Mouse (Mus musculus) kidney, postnatal 14 days (tissue): ENCODE results near the gene Dennd1a.

Experiments
- DNase-seq: peaks from one replicate; pipeline ENCODE4 v3.0.0; 2022; ENCODE audit warnings: mixed read lengths

Dennd1a gene

DNA sequence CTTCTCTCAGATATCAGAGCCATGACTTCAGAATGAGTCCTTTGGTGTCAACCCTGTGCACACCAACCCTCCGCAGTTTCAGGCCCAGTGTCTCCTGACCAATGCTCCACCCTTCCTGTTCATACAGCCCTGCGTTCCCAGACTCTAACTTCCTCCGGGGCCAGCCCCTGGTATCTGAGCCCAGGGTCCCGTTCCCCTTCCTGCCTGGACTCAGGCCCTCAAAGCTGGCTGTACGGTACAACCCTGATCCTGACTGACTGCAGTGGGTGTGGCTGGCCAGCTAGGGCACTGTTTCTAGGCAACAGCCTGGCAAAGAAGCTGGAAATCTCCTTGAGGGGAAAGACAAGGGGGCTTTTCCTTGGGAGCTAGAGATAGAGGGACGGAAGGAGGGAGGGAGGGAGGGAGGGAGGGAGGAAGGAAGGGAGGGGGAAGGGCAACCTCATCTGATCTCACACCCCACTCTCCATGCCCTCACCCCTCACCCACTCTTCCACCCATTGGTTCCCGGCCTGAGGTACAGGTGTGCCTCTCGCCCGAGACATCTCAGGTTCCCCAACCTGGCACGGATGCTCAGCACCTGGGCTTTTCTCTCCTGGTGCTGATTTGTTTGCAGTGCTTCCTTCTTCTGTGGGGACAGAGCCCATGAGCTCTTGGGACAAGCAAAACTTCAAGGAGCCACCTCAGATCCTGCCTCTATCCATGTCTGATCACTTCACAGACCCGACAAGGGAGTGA is 521.0 kb downstream of the Dennd1a start:
- no peak for DNase-seq

DNA sequence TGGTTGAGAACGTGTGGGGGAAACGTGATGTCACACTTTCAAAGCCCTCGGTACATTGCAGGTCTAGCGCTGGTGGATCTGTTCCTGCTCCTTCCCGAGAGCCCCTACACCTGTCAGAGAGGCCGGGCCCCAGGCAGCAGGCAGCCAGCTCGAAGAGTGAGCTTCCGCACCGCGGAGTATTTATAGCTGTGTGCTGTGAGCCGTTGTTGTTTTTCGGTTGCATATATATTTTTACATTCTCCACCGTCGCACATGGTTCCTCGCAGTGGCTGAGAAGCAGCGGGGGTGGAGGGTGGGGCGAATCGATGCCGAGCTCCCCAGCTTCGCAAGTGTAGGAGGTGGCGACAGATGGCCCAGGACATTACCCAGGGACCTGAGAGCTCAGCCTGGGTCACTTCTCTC is 522.1 kb downstream of the Dennd1a start:
- DNase-seq: no peak

DNA sequence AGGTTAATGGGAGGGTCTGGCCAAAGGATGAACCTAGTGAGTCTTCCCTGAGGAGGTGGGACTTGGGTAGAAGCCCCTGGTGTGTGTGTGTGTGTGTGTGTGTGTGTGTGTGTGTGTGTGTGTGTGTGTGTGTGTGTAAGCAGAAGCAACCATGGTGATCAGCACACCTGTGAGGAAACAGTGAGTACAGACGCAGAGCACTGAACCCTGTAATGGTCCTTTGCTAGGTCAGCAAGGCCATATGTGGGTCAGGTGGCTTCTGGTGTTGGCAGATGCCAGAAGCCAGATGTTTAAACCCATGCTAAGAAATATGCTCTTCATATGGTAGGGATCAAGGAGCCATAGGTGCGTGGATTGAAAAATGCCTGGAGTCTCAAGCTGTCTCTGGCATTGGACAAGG is 522.7 kb downstream of the Dennd1a start:
- no peak for DNase-seq

GRCm38 (mm10) chr2:37763638-37764037 is 523.6 kb downstream of the Dennd1a start:
- DNase-seq: no peak

DNA sequence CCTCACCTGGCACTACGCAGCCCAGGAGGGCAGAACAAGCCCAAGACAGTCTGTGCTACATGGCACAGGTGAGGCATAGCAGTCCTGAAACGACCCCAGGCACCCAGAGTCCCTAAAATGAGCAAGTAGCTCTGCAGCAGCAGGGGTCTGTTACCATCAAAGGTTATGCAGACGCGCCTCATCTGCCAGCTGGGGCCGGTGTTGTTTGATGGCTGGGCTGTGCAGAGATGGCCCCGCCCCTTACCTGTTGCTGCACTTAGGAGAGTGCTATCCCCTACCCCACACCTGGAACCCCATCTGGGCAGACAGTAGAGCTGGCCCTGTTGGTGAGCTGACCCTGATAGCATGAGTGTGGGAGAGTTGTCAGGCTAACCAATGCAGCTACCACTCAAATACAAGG is 526.6 kb downstream of the Dennd1a start:
- DNase-seq: no peak

DNA sequence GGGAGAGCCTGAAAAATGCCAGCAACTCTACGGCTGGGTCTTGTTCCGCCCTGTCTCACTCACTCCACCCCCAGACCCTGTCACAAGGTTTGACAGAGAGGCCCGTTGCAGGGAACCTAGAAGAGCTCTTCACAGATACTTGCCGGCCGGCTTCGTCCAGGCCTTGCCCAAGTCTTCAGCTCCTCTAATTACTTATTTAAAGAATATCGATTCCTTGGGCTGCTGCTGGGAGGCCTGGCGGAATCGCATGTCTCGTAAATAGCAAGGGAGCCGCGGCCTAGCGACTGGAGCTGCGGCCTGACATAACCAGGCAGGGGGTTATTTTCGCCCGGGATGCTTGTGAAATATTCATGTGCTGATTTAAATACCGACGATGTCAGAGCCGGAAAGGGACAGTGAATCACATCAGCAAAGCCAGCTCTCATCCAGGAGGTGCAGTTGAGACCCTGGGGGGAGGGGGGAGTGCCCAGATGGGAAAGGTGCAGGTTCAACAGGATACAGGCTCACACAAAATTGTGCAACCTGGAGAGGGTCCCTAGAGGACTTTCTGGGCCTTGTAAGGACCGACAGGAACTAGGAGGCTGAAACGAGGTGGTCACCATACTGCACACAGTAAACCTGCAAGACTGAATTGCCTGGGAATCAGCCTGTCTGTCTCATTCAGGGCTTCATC is 528.7 kb downstream of the Dennd1a start:
- no peak for DNase-seq

DNA sequence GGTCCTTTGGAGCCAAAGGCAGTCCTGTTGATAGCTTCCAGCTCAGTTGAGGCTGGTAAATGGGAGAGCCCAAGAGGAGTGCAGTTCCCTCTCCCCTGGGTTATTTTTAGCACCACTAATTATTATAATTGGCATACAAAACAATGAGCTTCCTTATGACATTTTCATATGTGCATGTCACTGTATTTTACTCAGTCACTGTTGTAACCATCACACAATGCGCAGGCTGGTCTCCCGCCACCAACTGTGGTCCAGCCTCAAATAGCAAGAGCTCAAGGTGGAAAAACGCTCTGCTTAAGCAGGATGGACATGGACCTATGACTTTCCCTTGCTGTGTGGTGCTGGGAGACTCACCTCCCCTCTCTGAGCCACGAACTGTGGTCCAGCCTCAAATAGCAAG is 529.4 kb downstream of the Dennd1a start:
- DNase-seq: no peak

DNA sequence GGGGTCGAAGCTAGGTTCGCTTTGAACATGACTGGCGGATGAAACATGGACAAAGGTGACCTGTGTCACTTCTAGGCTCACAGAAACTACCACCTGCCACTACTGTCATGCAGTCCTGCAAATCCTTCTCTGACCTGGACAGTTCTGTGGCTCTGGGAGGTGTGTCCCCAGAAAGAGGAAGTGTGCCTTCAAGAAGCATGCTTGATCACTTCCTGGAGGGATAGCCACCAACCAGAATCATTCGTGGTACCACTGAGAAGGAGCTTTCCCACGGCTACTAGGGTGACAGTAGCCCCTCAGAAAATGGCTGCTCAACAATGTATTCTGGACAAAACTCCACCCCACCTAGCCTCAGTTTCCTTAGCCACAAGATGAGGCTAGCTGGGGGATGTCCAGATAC is 530.2 kb downstream of the Dennd1a start:
- no peak for DNase-seq

GRCm38 (mm10) chr2:37756220-37756930 is 530.8 kb downstream of the Dennd1a start:
- no peak for DNase-seq

- DNase-seq: no peak
Observed at GRCm38 (mm10) chr2:37751114-37751513, 536.1 kb downstream of the Dennd1a start.

DNA sequence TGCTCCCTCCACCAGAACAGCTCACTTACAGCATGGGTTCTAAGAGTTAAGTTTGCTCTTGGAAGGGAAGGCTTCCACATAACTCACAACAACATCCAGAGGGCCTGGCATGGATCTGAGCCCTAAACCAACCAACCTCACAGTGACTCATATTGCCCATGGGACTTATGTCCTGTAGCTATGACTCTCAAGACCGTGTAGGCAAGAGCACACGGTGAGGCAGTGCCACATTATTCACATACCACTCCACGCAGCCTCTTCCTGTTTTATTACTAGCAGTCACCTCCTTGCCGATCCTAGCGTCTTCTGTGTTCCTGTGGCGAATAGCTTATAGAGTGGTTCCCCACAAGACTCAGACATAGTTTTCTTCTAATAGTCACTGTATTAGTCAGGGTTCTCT is 537.9 kb downstream of the Dennd1a start:
- DNase-seq: no peak
